Mouse (Mus musculus): Measurements from ENCODE around the gene Tbata.

DNA sequence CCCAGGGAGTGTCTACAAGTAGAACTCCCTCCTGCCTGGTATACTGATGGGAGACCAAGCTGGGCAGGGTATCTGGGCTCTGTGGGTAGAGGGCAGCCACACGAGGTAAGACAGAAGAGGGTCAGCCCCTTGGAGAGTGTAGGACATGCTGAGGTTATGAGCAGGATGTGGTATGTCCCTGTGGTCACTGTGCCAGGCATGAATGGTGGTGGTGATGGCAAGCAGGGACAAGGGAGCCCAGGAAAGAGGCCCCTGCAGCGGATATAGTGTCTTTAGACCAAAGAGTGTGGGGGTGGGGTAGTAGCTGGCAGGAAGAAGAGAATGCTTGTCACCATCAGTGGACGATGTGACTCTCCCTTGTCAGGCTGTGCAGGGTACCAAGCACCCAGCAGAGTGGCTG is 16.3 kb downstream of the Tbata start:
- TF ChIP-seq CTCF (conservative IDR thresholded peaks at IDR 0.05; ENCODE audit: insufficient read depth, insufficient read length, low read depth, low read length), result no peak
- TF ChIP-seq POLR2A (IDR thresholded peaks at IDR 0.05; ENCODE audit: low read depth, low read length), result no peak
